Mouse (Mus musculus) mammary gland, adult 2 months (tissue): Measurements from ENCODE around the gene Gm7861. TPM values are rescaled to one million over a fixed set of nuclear protein-coding genes. Genes with fewer than 3 reads are reported as not detected.

Experiments used
- polyA plus RNA-seq: library from polyadenylated mRNA; depleted of rRNA; stranded (reverse); fragments of >200 nt; gene quantifications from 2 replicates; pipeline ENCODE4 v1.2.3, GENCODE M21; 2012; ENCODE audit warnings: low replicate concordance; rRNA removed

The Gm7861 gene
- not detected in 2 replicates for polyA plus RNA-seq

GRCm38 (mm10) chr8:21594408-21594807 lies at the start of gene Gm7861:
Gene Gm7861 (minus strand): TSS chr8:21594508.

GRCm38 (mm10) chr8:21617883-21618282 lies 23.6 kb upstream of the Gm7861 start, which contains the start of gene Defa26:
Gene Defa26 (plus strand): TSS chr8:21618183.

GRCm38 (mm10) chr8:21582706-21583105 lies 11.6 kb downstream of the Gm7861 start, which contains the start of gene Defa28:
Gene Defa28 (plus strand): TSS chr8:21583006.

GRCm38 (mm10) chr8:21565086-21565485 lies 29.2 kb downstream of the Gm7861 start, which contains the start of gene Defa37:
Gene Defa37 (plus strand): TSS chr8:21565386.

Other genes starting within 250 kb of the Gm7861 start
- not detected in 2 replicates for gene Defa2, start 216.0 kb downstream of the Gm7861 start, polyA plus RNA-seq
- gene Defa33, start 202.7 kb downstream of the Gm7861 start, polyA plus RNA-seq: not detected in 2 replicates
- not detected in 2 replicates for gene Defa36, start 167.1 kb downstream of the Gm7861 start, polyA plus RNA-seq
- not detected in 2 replicates for gene Gm7849, start 137.9 kb downstream of the Gm7861 start, polyA plus RNA-seq
- gene Defa20, start 85.2 kb downstream of the Gm7861 start, polyA plus RNA-seq: not detected in 2 replicates
- gene Defa32, start 65.5 kb downstream of the Gm7861 start, polyA plus RNA-seq: not detected in 2 replicates
- gene Defa37, start 29.1 kb downstream of the Gm7861 start, polyA plus RNA-seq: not detected in 2 replicates
- not detected in 2 replicates for gene Defa28, start 11.5 kb downstream of the Gm7861 start, polyA plus RNA-seq
- gene Defa26, start 23.7 kb upstream of the Gm7861 start, polyA plus RNA-seq: not detected in 2 replicates
- not detected in 2 replicates for gene Defa17, start 61.3 kb upstream of the Gm7861 start, polyA plus RNA-seq
- not detected in 2 replicates for gene Defa34, start 71.3 kb upstream of the Gm7861 start, polyA plus RNA-seq
- gene AY761184, start 109.1 kb upstream of the Gm7861 start, polyA plus RNA-seq: not detected in 2 replicates
- not detected in 2 replicates for gene Defa24, start 140.0 kb upstream of the Gm7861 start, polyA plus RNA-seq
- gene Defb50, start 229.0 kb upstream of the Gm7861 start, polyA plus RNA-seq: 0.96 TPM in 1 of 2 replicates, not detected in the other
- gene Defb2, start 245.4 kb upstream of the Gm7861 start, polyA plus RNA-seq: not detected in 2 replicates